Mouse (Mus musculus) neural tube, embryonic 15.5 days (tissue): Measurements from ENCODE around the gene 1700001K19Rik. TPM values are rescaled to one million over a fixed set of nuclear protein-coding genes. Genes with fewer than 3 reads are reported as not detected.

Experiments
- ATAC-seq: fragments of 200-750 bp; cut with Nextera tagmentation; 2 replicates; pipeline ENCODE4 v1.8.0; 2017; ENCODE audit warnings: mild to moderate bottlenecking, moderate TSS enrichment, moderate library complexity; ENCODE audit not compliant: low FRiP score
- H3K27ac ChIP-seq: fragments of 300-500 bp; sonication (generic); replicated peaks from 2 replicates; pipeline ENCODE4 v1.5.1; 2015; ENCODE audit warnings: mild to moderate bottlenecking, inconsistent platforms
- H3K27me3 ChIP-seq: fragments of 300-500 bp; sonication (generic); replicated peaks from 2 replicates; pipeline ENCODE4 v1.6.1; 2015; ENCODE audit warnings: inconsistent platforms
- H3K36me3 ChIP-seq: fragments of 300-500 bp; sonication (generic); 2 replicates; pipeline ENCODE4 v1.6.1; 2015; ENCODE audit warnings: inconsistent platforms
- H3K4me1 ChIP-seq: fragments of 300-500 bp; sonication (generic); 2 replicates; pipeline ENCODE4 v1.6.1; 2015; ENCODE audit warnings: inconsistent platforms
- H3K4me2 ChIP-seq: fragments of 300-500 bp; sonication (generic); 2 replicates; pipeline ENCODE4 v1.6.1; 2015; ENCODE audit warnings: inconsistent platforms, mild to moderate bottlenecking, moderate library complexity
- H3K4me3 ChIP-seq: fragments of 300-500 bp; sonication (generic); replicated peaks from 2 replicates; pipeline ENCODE4 v1.5.1; 2015; ENCODE audit warnings: mild to moderate bottlenecking, inconsistent platforms
- H3K9ac ChIP-seq: fragments of 300-500 bp; sonication (generic); replicated peaks from 2 replicates; pipeline ENCODE4 v1.6.1; 2015; ENCODE audit warnings: mild to moderate bottlenecking, inconsistent platforms
- H3K9me3 ChIP-seq: fragments of 300-500 bp; sonication (generic); replicated peaks from 2 replicates; pipeline ENCODE4 v1.6.1; 2016; ENCODE audit warnings: inconsistent platforms
- WGBS: fragments of 180-500 bp; shearing (Covaris S2); methylation state at CpG from one replicate; pipeline ENCODE4 v1.1.7; 2015; ENCODE audit warnings: mixed read lengths; 5-methylcytosine and 5-hydroxymethylcytosine counted together
- microRNA-seq: library from miRNA; unstranded; fragments of <30 nt; microRNA quantifications from one replicate; pipeline ENCODE4, GENCODE M21; 2017
- polyA plus RNA-seq: library from polyadenylated mRNA; unstranded; fragments of >200 nt; fragmentation: Nextera tagmentation; extraction: Ambion mirVana; gene quantifications from 2 replicates; pipeline ENCODE4 v1.2.1, GENCODE M21; 2015

1700001K19Rik gene
- polyA plus RNA-seq, 1 experiment from 2014 or later, result 0.17 TPM

DNA sequence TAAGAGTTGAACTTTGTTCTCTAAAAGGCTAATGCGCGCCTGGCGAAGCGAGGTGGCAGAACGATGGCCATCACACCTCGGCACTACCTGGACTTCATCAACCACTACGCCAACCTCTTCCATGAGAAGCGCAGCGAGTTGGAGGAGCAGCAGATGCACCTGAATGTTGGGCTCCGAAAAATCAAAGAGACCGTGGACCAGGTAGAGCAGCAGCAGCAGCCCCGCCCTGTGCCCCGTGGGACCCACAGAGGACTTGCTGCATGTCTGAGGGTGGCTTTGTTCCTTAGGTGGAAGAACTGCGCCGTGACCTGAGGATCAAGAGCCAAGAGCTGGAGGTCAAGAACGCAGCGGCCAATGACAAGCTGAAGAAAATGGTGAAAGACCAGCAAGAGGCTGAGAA is 31.0 kb downstream of the 1700001K19Rik start:
- Histone ChIP-seq H3K36me3 (peaks cover 95% of the 10 kb centered on the region), H3K9me3 (no peaks in the 10 kb centered on the region), H3K4me3 (no peak overlapping the region), H3K27ac (no peak overlapping the region), H3K27me3 (no peaks in the 10 kb centered on the region), H3K4me1 (no peaks in the 10 kb centered on the region), H3K9ac (no peak overlapping the region), H3K4me2 (no peak overlapping the region)
- WGBS, result 98% methylated on average over 17 of the region's 17 CpGs
- no peak for ATAC-seq

GRCm38 (mm10) chr12:110650241-110650641 is 32.2 kb downstream of the 1700001K19Rik start:
- 75% methylated on average over 8 of the region's 8 CpGs for WGBS
- H3K36me3 ChIP-seq, result peaks cover 95% of the 10 kb centered on the region
- H3K9ac ChIP-seq, result no peak overlapping the region
- H3K27ac ChIP-seq, result no peak overlapping the region
- no peak overlapping the region for H3K4me3 ChIP-seq
- no peaks in the 10 kb centered on the region for H3K9me3 ChIP-seq
- no peaks in the 10 kb centered on the region for H3K4me1 ChIP-seq
- ATAC-seq, result no peak
- H3K27me3 ChIP-seq, result no peaks in the 10 kb centered on the region
- no peak overlapping the region for H3K4me2 ChIP-seq

DNA sequence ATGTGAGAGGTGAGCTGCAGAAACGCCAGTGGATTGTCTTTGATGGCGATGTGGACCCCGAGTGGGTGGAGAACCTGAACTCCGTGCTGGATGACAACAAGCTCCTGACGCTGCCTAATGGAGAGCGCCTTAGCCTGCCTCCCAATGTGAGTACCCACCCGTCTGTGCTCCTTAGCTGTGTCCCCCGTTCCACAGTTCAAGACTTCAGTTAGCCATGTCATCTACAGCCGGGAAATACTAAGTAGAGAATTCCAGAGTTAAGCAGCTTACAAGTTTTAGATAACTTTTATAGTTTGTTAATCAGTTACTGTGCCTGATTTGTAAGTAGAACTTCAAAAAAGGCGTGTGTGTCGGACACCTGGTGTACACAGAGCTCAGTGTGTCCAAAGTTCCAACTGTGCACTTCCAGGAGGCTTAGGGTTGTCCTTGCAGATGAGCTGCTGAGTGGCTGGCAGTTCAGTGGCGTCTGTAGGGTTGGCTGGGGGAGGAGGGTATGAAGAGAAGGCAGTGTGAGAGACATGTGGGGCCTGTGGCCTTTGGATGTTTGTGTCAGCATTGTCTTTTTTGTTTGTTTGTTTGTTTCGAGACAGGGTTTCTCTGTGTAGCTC is 44.8 kb downstream of the 1700001K19Rik start:
- H3K27me3 ChIP-seq, result no peaks in the 10 kb centered on the region
- no peak overlapping the region for H3K9ac ChIP-seq
- ATAC-seq, result no peak
- H3K9me3 ChIP-seq, result no peaks in the 10 kb centered on the region
- H3K4me3 ChIP-seq, result no peak overlapping the region
- H3K36me3 ChIP-seq, result peaks cover 99% of the 10 kb centered on the region
- H3K4me2 ChIP-seq, result no peak overlapping the region
- H3K4me1 ChIP-seq, result no peaks in the 10 kb centered on the region
- H3K27ac ChIP-seq, result no peak overlapping the region
- WGBS, result 95% methylated on average over 13 of the region's 13 CpGs

DNA sequence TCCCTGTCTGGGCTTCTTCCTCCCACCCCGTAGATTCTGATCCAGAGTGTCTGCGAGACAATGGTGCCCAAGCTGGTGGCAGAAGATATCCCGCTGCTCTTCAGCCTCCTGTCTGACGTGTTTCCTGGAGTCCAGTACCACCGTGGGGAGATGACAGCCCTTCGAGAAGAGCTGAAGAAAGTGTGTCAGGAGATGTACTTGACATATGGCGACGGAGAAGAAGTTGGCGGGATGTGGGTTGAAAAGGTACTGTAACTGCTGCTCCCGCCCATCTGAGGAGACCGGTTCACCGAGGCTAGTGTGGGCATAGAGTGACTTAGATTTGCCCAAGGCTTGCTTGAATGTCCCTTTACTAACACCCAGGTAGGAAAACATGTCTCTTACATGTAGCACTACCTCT is 46.1 kb downstream of the 1700001K19Rik start:
- Histone ChIP-seq H3K4me2 (no peak overlapping the region), H3K9me3 (no peaks in the 10 kb centered on the region), H3K4me1 (no peaks in the 10 kb centered on the region), H3K27me3 (no peaks in the 10 kb centered on the region), H3K4me3 (no peak overlapping the region), H3K36me3 (peaks cover 99% of the 10 kb centered on the region), H3K27ac (no peak overlapping the region), H3K9ac (no peak overlapping the region)
- whole genome bisulfite sequencing, result 96% methylated on average over 12 of the region's 12 CpGs
- ATAC-seq, result no peak

DNA sequence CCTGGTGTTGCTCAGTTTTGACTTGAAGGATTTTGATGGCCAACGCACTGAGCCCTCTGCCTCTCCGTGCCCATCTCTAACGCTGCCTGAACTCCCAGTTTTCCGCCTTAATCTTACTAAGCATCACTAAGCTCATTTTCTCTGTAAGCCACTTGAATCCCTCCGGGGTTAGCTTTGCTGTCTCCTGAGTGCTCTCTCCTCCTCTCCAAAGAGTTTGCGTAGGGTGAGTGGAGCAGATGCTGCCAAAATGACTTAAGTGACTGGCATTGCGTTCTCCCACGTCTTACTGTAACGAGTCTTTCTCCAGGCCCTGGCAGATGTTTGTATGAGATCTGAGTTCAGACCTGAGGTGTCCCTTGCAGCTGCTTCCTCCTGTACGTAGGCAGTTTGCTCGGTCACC is 52.4 kb downstream of the 1700001K19Rik start:
- no peaks in the 10 kb centered on the region for H3K4me1 ChIP-seq
- H3K9me3 ChIP-seq, result no peaks in the 10 kb centered on the region
- peaks cover 99% of the 10 kb centered on the region for H3K36me3 ChIP-seq
- H3K4me2 ChIP-seq, result no peak overlapping the region
- H3K4me3 ChIP-seq, result no peak overlapping the region
- no peak overlapping the region for H3K27ac ChIP-seq
- no peak overlapping the region for H3K9ac ChIP-seq
- no peak for ATAC-seq
- H3K27me3 ChIP-seq, result no peaks in the 10 kb centered on the region
- WGBS, result 93% methylated on average over 11 of the region's 11 CpGs

Small RNA genes lying within 50 kb of the gene (microRNA-seq; reads per million reads assigned to microRNA genes)
- not detected for gene Gm27299

Other genes with a start within 250 kb of the 1700001K19Rik start
- 149 and 152 TPM in 2 replicates for gene Ppp2r5c, start 235.5 kb downstream of the 1700001K19Rik start, polyA plus RNA-seq
- 71.1 and 72.5 TPM in 2 replicates for gene Dync1h1, start 81.2 kb downstream of the 1700001K19Rik start, polyA plus RNA-seq
- 1,438 and 1,488 TPM in 2 replicates for gene Hsp90aa1, start 20.1 kb upstream of the 1700001K19Rik start, polyA plus RNA-seq
- 23.2 and 24.2 TPM in 2 replicates for gene Wdr20, start 55.3 kb upstream of the 1700001K19Rik start, polyA plus RNA-seq
- gene Mok, start 158.3 kb upstream of the 1700001K19Rik start, polyA plus RNA-seq, result 10.8 and 12.3 TPM in 2 replicates
- gene Zfp839, start 167.6 kb upstream of the 1700001K19Rik start, polyA plus RNA-seq, result 5.0 and 5.1 TPM in 2 replicates
- gene Cinp, start 206.5 kb upstream of the 1700001K19Rik start, polyA plus RNA-seq, result 87.6 and 88.5 TPM in 2 replicates
- gene Tecpr2, start 206.6 kb upstream of the 1700001K19Rik start, polyA plus RNA-seq, result 6.2 TPM in 2 replicates